Mouse (Mus musculus) lung, postnatal 0 days (tissue): Measurements from ENCODE around the gene Gm42417.

Source experiments
- CTCF ChIP-seq: IDR thresholded peaks from 2 replicates; pipeline ENCODE4 v1.5.1; 2016; ENCODE audit warnings: antibody characterized with exemption, mild to moderate bottlenecking
- EP300 ChIP-seq: IDR thresholded peaks from 2 replicates; pipeline ENCODE4 v1.6.1; 2016; ENCODE audit warnings: antibody characterized with exemption, mild to moderate bottlenecking, control low read depth

- TF ChIP-seq EP300 (no peak), CTCF (no peak)
These were observed 10.3 kb upstream of the Gm42417 start for GRCm38 (mm10) chr1:36549491-36549890.
